Mouse (Mus musculus): ENCODE results near the gene 4930447C04Rik. TPM values are rescaled to one million over a fixed set of nuclear protein-coding genes. Genes with fewer than 3 reads are reported as not detected.

The 4930447C04Rik gene
- polyA plus RNA-seq, 1 experiment from 2014 or later: 4.1 TPM

Other genes starting within 250 kb of the 4930447C04Rik start
- 88.2 and 88.5 TPM in 2 replicates for gene Ppm1a, start 183.3 kb downstream of the 4930447C04Rik start, polyA plus RNA-seq (2016; fragmentation: Nextera tagmentation; extraction: Ambion mirVana)
- gene Six6, start 882 bp downstream of the 4930447C04Rik start, polyA plus RNA-seq (2016; fragmentation: Nextera tagmentation; extraction: Ambion mirVana): 0.17 TPM in 1 of 2 replicates, not detected in the other
- gene Six1, start 113.1 kb upstream of the 4930447C04Rik start, polyA plus RNA-seq (2016; fragmentation: Nextera tagmentation; extraction: Ambion mirVana): 36.0 and 36.9 TPM in 2 replicates
- 6.0 and 6.4 TPM in 2 replicates for gene Six4, start 172.7 kb upstream of the 4930447C04Rik start, polyA plus RNA-seq (2016; fragmentation: Nextera tagmentation; extraction: Ambion mirVana)
- 26.4 and 27.5 TPM in 2 replicates for gene Mnat1, start 182.9 kb upstream of the 4930447C04Rik start, polyA plus RNA-seq (2016; fragmentation: Nextera tagmentation; extraction: Ambion mirVana)

Data from hindbrain, embryonic 12.5 days (tissue).